Mouse (Mus musculus): Measurements from ENCODE around the gene Psmd12. TPM values are rescaled to one million over a fixed set of nuclear protein-coding genes. Genes with fewer than 3 reads are reported as not detected.

The Psmd12 gene
- total and polyA plus RNA-seq, 3 experiments: 139 to 437 (median 149) TPM

- H3K79me2 ChIP-seq (ENCODE audit: control insufficient read depth, insufficient read depth, low read length, poor library complexity): no peaks in the 10 kb centered on the region
- TF ChIP-seq MAZ (IDR thresholded peaks at IDR 0.05; ENCODE audit: low read depth, low read length) (0 out of 2 replicates have a peak, but pooled peaks have one; percentile 3), USF2 (IDR thresholded peaks at IDR 0.05; ENCODE audit: borderline replicate concordance in 1 of 2, insufficient read depth in 1 of 2, low read depth in 1 of 2, low read length in 2 of 2) (no peak), POLR2A (IDR thresholded peaks at IDR 0.05; ENCODE audit: control insufficient read depth in 1 of 2, insufficient read depth in 1 of 2, low read depth in 1 of 2, low read length in 2 of 2, poor library complexity in 1 of 2) (no peak), POLR2AphosphoS5 (IDR thresholded peaks at IDR 0.05; ENCODE audit: borderline replicate concordance, low read depth, low read length) (no peak), TBP (IDR thresholded peaks at IDR 0.05; ENCODE audit: low read depth, low read length) (no peak)
- H3K9me3 ChIP-seq (replicated peaks; ENCODE audit: insufficient read depth, low read length): no peaks in the 10 kb centered on the region
- no peak overlapping the region for H3K4me3 ChIP-seq (ENCODE audit: control insufficient read depth in 1 of 2, insufficient read depth in 1 of 2, low read depth in 2 of 2, low read length in 2 of 2)
- no peak overlapping the region for H3K9ac ChIP-seq (ENCODE audit: control insufficient read depth, low read depth, low read length, poor library complexity, severe bottlenecking)
- DNase-seq (ENCODE audit: low read depth, low spot score): no peak
- H3K36me3 ChIP-seq (ENCODE audit: control insufficient read depth in 1 of 2, insufficient read depth in 2 of 2, low read length in 2 of 2): peaks cover 0 to 7% of the 10 kb centered on the region in 2 experiments; a peak in 1 of 4 replicates
- no peaks in the 10 kb centered on the region for H3K27me3 ChIP-seq (ENCODE audit: control insufficient read depth in 1 of 2, insufficient read depth in 2 of 2, low read length in 2 of 2)
- H3K4me1 ChIP-seq (ENCODE audit: control insufficient read depth in 1 of 2, insufficient read depth in 2 of 2, low read length in 2 of 2): peaks cover 6 to 8% of the 10 kb centered on the region in 2 experiments; a peak in 3 of 4 replicates
- no peak overlapping the region for H3K27ac ChIP-seq (ENCODE audit: control insufficient read depth, low read depth, low read length)
Observed at GRCm38 (mm10) chr11:107532271-107532670, 53.0 kb downstream of the Psmd12 start.

DNA sequence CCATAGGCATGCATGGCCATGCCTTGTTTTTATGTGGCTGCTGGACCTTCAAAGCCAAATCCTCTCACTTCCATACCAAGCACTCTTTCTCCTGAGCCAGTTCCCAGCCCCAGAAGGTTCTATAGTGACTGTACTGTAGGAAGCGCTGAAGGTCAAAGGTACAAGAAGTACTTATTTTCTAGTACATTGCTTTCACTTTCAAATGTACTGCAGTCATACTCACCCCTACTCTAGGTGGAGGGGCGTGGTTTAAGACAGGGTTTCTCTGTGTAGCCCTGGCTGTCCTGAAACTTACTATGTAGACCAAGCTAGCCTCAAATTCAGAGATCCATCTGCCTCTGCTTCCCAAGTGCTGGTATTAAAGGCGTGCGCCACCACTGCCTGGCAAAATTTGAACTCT is 59.7 kb downstream of the Psmd12 start:
- Histone ChIP-seq H3K79me2 (ENCODE audit: control insufficient read depth, insufficient read depth, low read length, poor library complexity) (no peaks in the 10 kb centered on the region), H3K9ac (ENCODE audit: control insufficient read depth, low read depth, low read length, poor library complexity, severe bottlenecking) (no peak overlapping the region), H3K4me1 (ENCODE audit: control insufficient read depth in 1 of 2, insufficient read depth in 2 of 2, low read length in 2 of 2) (no peaks in the 10 kb centered on the region), H3K9me3 (replicated peaks; ENCODE audit: insufficient read depth, low read length) (no peaks in the 10 kb centered on the region), H3K36me3 (ENCODE audit: control insufficient read depth in 1 of 2, insufficient read depth in 2 of 2, low read length in 2 of 2) (no peaks in the 10 kb centered on the region), H3K4me3 (ENCODE audit: control insufficient read depth in 1 of 2, insufficient read depth in 1 of 2, low read depth in 2 of 2, low read length in 2 of 2) (no peak overlapping the region), H3K27ac (ENCODE audit: control insufficient read depth, low read depth, low read length) (no peak overlapping the region), H3K27me3 (ENCODE audit: control insufficient read depth in 1 of 2, insufficient read depth in 2 of 2, low read length in 2 of 2) (peaks cover 0 to 2% of the 10 kb centered on the region in 2 experiments; a peak in 2 of 4 replicates)
- TF ChIP-seq ELF1 (IDR thresholded peaks at IDR 0.05; ENCODE audit: low read depth, low read length): no peak
- TF ChIP-seq ZKSCAN1 (IDR thresholded peaks at IDR 0.05; ENCODE audit: low read depth, low read length): no peak
- no peak for TF ChIP-seq HCFC1 (IDR thresholded peaks at IDR 0.05; ENCODE audit: low read depth, low read length)
- TF ChIP-seq USF1 (IDR thresholded peaks at IDR 0.05; ENCODE audit: low read depth, low read length): no peak
- no peak for TF ChIP-seq RCOR1 (IDR thresholded peaks at IDR 0.05; ENCODE audit: low read depth, low read length)
- no peak for TF ChIP-seq JUND (IDR thresholded peaks at IDR 0.05; ENCODE audit: low read depth, low read length)
- DNase-seq (ENCODE audit: low read depth, low spot score): no peak

GRCm38 (mm10) chr11:107540339-107540738 is 61.1 kb downstream of the Psmd12 start:
- no peak for DNase-seq (ENCODE audit: low read depth, low spot score)
- no peaks in the 10 kb centered on the region for H3K79me2 ChIP-seq (ENCODE audit: control insufficient read depth, insufficient read depth, low read length, poor library complexity)
- TF ChIP-seq CHD2 (IDR thresholded peaks at IDR 0.05; ENCODE audit: low read length) (no peak), MYC (IDR thresholded peaks at IDR 0.05; ENCODE audit: low read depth, low read length) (no peak), MYB (IDR thresholded peaks at IDR 0.05; ENCODE audit: low read depth, low read length) (no peak)
- H3K4me3 ChIP-seq (ENCODE audit: control insufficient read depth in 1 of 2, insufficient read depth in 1 of 2, low read depth in 2 of 2, low read length in 2 of 2): no peak overlapping the region
- H3K27me3 ChIP-seq (ENCODE audit: control insufficient read depth in 1 of 2, insufficient read depth in 2 of 2, low read length in 2 of 2): peaks cover 0 to 2% of the 10 kb centered on the region in 2 experiments; a peak in 2 of 4 replicates
- no peak overlapping the region for H3K27ac ChIP-seq (ENCODE audit: control insufficient read depth, low read depth, low read length)
- no peaks in the 10 kb centered on the region for H3K9me3 ChIP-seq (replicated peaks; ENCODE audit: insufficient read depth, low read length)
- H3K9ac ChIP-seq (ENCODE audit: control insufficient read depth, low read depth, low read length, poor library complexity, severe bottlenecking): no peak overlapping the region
- H3K36me3 ChIP-seq (ENCODE audit: control insufficient read depth in 1 of 2, insufficient read depth in 2 of 2, low read length in 2 of 2): no peaks in the 10 kb centered on the region
- no peaks in the 10 kb centered on the region for H3K4me1 ChIP-seq (ENCODE audit: control insufficient read depth in 1 of 2, insufficient read depth in 2 of 2, low read length in 2 of 2)
